Mouse (Mus musculus) thymus, adult 2 months (tissue): ENCODE data around the gene Mks1.

ENCODE experiments used
- CTCF ChIP-seq: fragments of 200-500 bp; IDR thresholded peaks from 2 replicates; pipeline ENCODE4 v1.5.1; 2012; ENCODE audit warnings: mild to moderate bottlenecking, control low read depth, low read length, moderate library complexity, borderline replicate concordance; ENCODE audit not compliant: control insufficient read depth, poor library complexity, insufficient read depth; ENCODE audit errors: extremely low read depth
- POLR2A ChIP-seq: fragments of 200-500 bp; IDR thresholded peaks from 2 replicates; pipeline ENCODE4 v1.6.1; 2012; ENCODE audit warnings: mild to moderate bottlenecking, low read length, control low read depth, moderate library complexity; ENCODE audit not compliant: control insufficient read depth, poor library complexity, insufficient read depth; ENCODE audit errors: extremely low read depth

DNA sequence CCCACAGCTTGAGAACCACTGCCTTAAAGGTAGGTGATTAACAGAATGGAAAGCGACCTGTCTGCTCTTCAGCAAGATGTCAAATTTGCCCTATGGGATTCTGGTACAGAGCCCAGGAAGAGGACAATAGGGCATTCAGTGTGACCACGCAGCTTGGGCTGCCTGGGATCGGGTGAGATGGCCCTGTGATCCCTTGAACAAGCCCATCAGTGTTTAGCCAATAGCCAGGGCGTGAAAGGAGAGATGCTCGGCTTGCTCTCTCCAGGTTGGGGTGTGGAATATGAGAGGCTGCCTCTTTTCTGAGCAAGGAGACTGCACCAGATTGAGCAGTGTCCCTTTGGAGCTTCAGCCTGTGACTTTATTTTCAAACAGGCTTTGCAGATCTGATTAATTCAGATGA lies 31.5 kb upstream of the Mks1 start:
- TF ChIP-seq CTCF (no peak), POLR2A (no peak)
